Mouse (Mus musculus): Measurements from ENCODE around the gene Lipk. TPM values are rescaled to one million over a fixed set of nuclear protein-coding genes. Genes with fewer than 3 reads are reported as not detected.

Lipk gene
- polyA plus RNA-seq (2015; fragmentation: Nextera tagmentation; extraction: Ambion mirVana): not detected in 2 replicates

DNA sequence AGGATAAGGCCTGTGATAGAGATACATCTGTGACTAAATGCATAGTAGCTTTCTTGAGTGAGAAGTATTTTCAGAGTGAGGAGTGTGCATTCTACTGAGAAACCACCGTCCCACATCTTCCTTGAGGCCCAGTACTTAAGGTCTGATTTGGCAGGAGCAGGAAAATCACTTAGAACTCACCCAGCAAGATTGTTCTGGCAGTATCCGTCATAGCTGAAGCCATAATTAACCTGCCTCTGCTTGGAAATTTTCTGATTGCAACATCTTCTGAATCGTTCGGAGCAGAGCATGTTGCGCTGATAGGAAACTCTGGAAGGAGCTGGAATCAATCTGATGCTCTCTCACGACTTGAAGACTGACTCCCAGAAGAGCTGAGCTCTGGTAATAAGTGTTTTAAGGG is at the start of gene Lipk:
Gene Lipk, plus strand, starts transcription at position 289 of the 400 bp plus-strand sequence.
- ATAC-seq (ENCODE audit: low FRiP score): no peak
- Histone ChIP-seq H3K27me3 (replicated peaks) (no peaks in the 10 kb centered on the region), H3K4me3 (replicated peaks) (no peak within 1 kb of the TSS), H3K9ac (replicated peaks) (no peak within 1 kb of the TSS), H3K9me3 (replicated peaks) (no peaks in the 10 kb centered on the region), H3K4me1 (no peaks in the 10 kb centered on the region), H3K36me3 (no peaks in the 10 kb centered on the region), H3K4me2 (no peak within 1 kb of the TSS), H3K27ac (replicated peaks) (no peak within 1 kb of the TSS)
- 91% methylated on average over 6 of the region's 6 CpGs for WGBS

DNA sequence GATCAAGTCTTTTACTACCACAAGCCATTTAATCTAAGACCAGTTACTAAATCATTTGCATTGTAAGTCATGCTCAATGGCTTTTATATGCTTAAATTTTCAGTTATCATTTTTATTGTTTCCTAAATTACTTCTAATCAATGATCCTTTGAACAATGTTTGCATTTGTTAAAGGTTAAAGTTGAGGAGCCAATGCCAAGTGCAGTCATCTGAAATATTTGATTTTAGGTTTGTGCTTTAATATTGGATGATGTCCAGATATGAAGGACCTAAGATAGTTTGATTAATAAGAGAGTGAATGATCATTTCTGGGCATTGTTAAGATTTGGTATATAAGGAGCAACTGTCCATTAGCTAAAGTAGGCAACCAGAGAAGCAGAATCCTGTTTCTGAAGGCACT is 47.2 kb upstream of the Lipk start, which contains the start of gene Lipf:
Gene Lipf, plus strand, starts transcription at position 301 of the 400 bp plus-strand sequence.
- Histone ChIP-seq H3K27me3 (replicated peaks) (no peaks in the 10 kb centered on the region), H3K4me3 (replicated peaks) (no peak within 1 kb of the TSS), H3K27ac (replicated peaks) (no peak within 1 kb of the TSS), H3K4me2 (no peak within 1 kb of the TSS), H3K9me3 (replicated peaks) (no peaks in the 10 kb centered on the region), H3K9ac (replicated peaks) (no peak within 1 kb of the TSS), H3K4me1 (no peaks in the 10 kb centered on the region), H3K36me3 (no peaks in the 10 kb centered on the region)
- no peak for ATAC-seq (ENCODE audit: low FRiP score)

DNA sequence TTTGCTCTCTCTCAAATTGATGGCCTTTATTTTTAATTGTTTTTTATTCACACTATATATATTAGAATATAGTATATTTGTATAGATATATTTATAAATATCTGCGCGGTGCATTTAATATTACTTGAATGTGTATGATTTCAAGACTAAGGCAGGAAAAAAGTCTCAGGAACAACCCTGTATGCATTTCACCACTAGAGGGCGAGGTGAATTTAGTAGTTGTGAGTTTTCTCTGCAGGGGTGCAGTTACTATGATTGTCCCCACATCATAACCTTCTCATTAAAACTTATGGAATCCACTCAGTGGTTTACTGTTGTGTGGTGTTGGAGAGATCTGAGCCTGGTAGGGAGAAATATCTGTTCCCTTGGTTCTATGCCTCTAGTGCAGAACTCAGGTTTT is 29.1 kb upstream of the Lipk start:
- Histone ChIP-seq H3K36me3 (no peaks in the 10 kb centered on the region), H3K9me3 (replicated peaks) (no peaks in the 10 kb centered on the region), H3K9ac (replicated peaks) (no peak overlapping the region), H3K4me2 (no peak overlapping the region), H3K27ac (replicated peaks) (no peak overlapping the region), H3K4me1 (no peaks in the 10 kb centered on the region), H3K4me3 (replicated peaks) (no peak overlapping the region), H3K27me3 (replicated peaks) (no peaks in the 10 kb centered on the region)
- no peak for ATAC-seq (ENCODE audit: low FRiP score)
- WGBS: 60% methylated on average over 3 of the region's 3 CpGs

DNA sequence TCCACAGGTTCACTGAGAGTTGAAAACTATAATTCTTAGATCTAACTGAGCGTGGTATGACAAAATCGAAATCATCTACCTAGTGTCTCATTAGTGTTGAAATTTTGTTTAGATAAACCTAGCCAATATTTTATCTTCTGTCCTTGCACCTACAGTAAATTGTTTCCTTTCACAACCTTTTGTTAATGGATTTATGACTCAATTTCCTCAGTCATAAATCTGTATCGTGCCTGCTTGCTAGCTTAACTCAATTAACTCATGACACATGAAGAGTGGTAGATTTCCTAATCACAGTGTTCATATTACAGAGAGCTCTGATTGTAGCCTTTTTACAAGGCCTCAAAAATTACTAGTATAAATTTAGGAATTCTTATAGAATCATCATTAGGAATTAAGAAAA is 25.0 kb upstream of the Lipk start:
- WGBS: 81% methylated on average over 3 of the region's 3 CpGs
- no peak for ATAC-seq (ENCODE audit: low FRiP score)
- H3K27me3 ChIP-seq (replicated peaks): no peaks in the 10 kb centered on the region
- H3K9ac ChIP-seq (replicated peaks): no peak overlapping the region
- no peak overlapping the region for H3K4me2 ChIP-seq
- H3K27ac ChIP-seq (replicated peaks): no peak overlapping the region
- no peak overlapping the region for H3K4me3 ChIP-seq (replicated peaks)
- no peaks in the 10 kb centered on the region for H3K9me3 ChIP-seq (replicated peaks)
- H3K4me1 ChIP-seq: no peaks in the 10 kb centered on the region
- no peaks in the 10 kb centered on the region for H3K36me3 ChIP-seq

DNA sequence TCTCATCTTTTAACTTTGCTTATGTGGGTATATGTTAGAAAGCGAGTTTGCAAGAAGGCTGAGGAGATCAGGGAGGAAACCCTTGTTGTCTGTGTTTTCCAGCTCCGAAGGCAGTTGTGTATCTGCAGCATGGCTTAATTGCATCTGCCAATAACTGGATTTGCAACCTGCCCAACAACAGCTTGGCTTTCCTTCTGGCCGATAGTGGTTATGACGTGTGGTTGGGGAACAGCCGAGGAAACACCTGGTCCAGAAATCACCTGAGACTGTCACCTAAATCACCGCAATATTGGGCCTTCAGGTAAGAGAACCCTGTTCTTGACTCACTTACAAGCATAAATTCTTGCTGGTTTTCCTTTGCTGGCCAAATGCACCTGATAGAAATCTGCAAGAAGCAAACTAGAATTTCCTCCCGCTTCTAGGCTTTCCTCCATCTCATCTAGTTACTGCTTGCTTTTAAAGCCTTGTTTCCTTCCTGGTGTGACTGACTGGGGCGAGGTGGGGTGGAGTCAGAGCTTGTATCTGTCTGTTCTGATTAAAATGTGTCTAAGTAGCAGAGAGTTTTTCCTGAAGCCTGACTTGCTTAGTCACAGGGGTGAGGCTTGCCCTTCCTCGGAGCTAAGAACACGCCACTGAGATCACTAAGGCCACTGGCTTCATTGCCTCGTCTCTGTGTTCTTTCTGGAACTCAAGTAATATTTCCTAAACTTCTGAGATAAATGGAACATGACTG is 13.5 kb downstream of the Lipk start:
- WGBS: 89% methylated on average over 11 of the region's 11 CpGs

DNA sequence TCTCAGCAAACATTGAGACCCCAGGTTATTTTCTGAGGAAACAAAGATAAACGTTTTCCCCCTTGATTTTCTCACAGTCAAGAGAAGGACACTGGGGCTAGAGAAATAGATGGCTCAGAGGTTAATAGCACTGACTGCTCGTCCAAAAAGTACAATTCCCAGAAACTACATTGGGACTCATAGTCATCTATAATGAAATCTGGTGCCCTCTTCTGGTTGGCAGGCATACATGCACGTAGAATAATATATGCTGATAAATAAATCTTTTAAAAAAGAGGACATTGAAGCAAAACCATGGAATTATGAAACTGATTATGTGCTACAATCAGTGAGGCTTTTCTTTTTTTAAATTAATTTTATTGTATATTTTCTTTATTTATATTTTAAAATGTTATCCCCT is 14.7 kb downstream of the Lipk start:
- 61% methylated on average over 3 of the region's 3 CpGs for WGBS
- H3K4me1 ChIP-seq: no peaks in the 10 kb centered on the region
- H3K4me2 ChIP-seq: no peak overlapping the region
- no peaks in the 10 kb centered on the region for H3K9me3 ChIP-seq (replicated peaks)
- no peak for ATAC-seq (ENCODE audit: low FRiP score)
- H3K9ac ChIP-seq (replicated peaks): no peak overlapping the region
- no peaks in the 10 kb centered on the region for H3K27me3 ChIP-seq (replicated peaks)
- no peaks in the 10 kb centered on the region for H3K36me3 ChIP-seq
- no peak overlapping the region for H3K4me3 ChIP-seq (replicated peaks)
- no peak overlapping the region for H3K27ac ChIP-seq (replicated peaks)

More for the DNA sequence above, 13.5 kb downstream of the Lipk start:
- H3K4me2 ChIP-seq: no peak overlapping the region
- H3K9ac ChIP-seq (replicated peaks): no peak overlapping the region
- no peaks in the 10 kb centered on the region for H3K36me3 ChIP-seq
- H3K4me3 ChIP-seq (replicated peaks): no peak overlapping the region
- no peak for ATAC-seq (ENCODE audit: low FRiP score)
- no peaks in the 10 kb centered on the region for H3K4me1 ChIP-seq
- H3K9me3 ChIP-seq (replicated peaks): no peaks in the 10 kb centered on the region
- H3K27me3 ChIP-seq (replicated peaks): no peaks in the 10 kb centered on the region
- no peak overlapping the region for H3K27ac ChIP-seq (replicated peaks)

DNA sequence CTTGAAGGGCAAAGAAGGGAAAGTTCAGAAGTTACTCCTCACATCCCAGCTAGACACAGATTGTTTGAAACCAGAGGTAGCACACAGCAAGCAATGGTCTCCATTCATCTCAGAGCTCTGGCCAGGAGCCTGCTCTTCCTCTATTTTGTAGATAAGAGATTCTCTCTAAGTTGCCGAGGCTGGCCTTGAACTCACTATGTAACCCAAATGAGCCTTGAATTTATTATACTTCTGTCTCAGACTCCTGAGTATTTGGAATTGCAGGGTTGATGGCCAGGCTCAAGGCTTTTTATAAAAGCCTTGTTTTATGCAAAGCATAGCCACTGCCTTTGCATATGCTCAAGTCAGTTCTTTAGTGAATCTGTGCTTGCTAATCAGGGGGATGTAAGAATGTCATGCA is 31.6 kb downstream of the Lipk start:
- no peaks in the 10 kb centered on the region for H3K27me3 ChIP-seq (replicated peaks)
- H3K36me3 ChIP-seq: no peaks in the 10 kb centered on the region
- no peak for ATAC-seq (ENCODE audit: low FRiP score)
- H3K9ac ChIP-seq (replicated peaks): no peak overlapping the region
- WGBS: 83% methylated on average over 1 of the region's 1 CpGs
- no peaks in the 10 kb centered on the region for H3K9me3 ChIP-seq (replicated peaks)
- H3K4me1 ChIP-seq: no peaks in the 10 kb centered on the region
- H3K4me3 ChIP-seq (replicated peaks): no peak overlapping the region
- no peak overlapping the region for H3K4me2 ChIP-seq
- no peak overlapping the region for H3K27ac ChIP-seq (replicated peaks)

DNA sequence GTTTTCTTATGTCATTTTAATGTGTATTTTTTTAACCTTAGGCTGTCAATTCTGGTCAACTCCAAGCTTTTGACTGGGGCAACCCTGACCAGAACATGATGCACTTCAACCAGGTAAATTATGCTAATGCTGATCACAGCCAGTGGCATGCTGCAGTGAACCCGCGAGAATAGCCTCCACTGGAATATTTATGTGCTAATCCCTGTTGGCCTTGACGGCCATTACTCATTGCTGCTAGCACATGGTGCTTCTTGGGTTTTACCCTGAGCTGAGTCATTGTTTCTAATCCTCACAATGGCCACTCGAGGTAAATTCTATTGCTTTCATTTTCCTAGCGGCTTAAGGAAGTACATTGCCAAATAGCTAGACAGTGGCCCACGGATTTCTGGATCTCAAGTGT is 34.9 kb downstream of the Lipk start:
- Histone ChIP-seq H3K4me3 (replicated peaks) (no peak overlapping the region), H3K4me1 (no peaks in the 10 kb centered on the region), H3K27me3 (replicated peaks) (no peaks in the 10 kb centered on the region), H3K9me3 (replicated peaks) (no peaks in the 10 kb centered on the region), H3K9ac (replicated peaks) (no peak overlapping the region), H3K4me2 (no peak overlapping the region), H3K36me3 (no peaks in the 10 kb centered on the region), H3K27ac (replicated peaks) (no peak overlapping the region)
- ATAC-seq (ENCODE audit: low FRiP score): no peak
- WGBS: 45% methylated on average over 6 of the region's 6 CpGs

DNA sequence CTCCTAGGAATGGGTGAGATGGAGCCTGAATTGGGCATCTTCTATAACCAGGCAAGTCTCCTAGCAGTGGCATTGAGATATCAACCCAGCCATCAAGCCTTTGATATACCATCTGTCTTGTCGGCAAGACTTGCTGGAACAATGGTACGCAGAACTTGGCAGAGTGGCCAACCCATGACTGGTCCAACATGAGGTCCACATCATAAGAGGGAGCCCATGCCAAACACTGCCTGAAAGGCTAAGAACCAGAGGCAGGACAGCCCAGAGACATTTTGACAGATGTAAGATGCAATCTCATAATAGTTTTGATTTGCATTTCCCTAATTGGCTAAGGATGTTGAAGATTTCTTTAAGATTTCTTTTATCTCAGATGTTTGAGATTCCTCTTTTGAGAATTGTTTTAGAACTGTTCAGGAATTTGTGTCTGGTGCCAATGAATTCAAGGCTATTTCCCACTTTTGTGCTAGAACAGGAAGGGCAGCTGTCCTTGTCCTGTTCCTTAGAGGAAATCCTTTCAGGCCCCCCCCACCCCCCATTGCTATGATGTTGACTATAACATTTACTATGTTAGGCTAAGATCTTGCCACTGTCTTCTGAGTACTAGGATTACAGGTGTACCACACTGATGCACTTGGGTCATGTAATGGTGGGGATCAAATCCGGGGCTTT is 41.4 kb downstream of the Lipk start:
- Histone ChIP-seq H3K9me3 (replicated peaks) (no peaks in the 10 kb centered on the region), H3K4me1 (no peaks in the 10 kb centered on the region), H3K4me2 (no peak overlapping the region), H3K27ac (replicated peaks) (no peak overlapping the region), H3K9ac (replicated peaks) (no peak overlapping the region), H3K4me3 (replicated peaks) (no peak overlapping the region), H3K27me3 (replicated peaks) (no peaks in the 10 kb centered on the region), H3K36me3 (no peaks in the 10 kb centered on the region)
- no peak for ATAC-seq (ENCODE audit: low FRiP score)
- 95% methylated on average over 3 of the region's 3 CpGs for WGBS

DNA sequence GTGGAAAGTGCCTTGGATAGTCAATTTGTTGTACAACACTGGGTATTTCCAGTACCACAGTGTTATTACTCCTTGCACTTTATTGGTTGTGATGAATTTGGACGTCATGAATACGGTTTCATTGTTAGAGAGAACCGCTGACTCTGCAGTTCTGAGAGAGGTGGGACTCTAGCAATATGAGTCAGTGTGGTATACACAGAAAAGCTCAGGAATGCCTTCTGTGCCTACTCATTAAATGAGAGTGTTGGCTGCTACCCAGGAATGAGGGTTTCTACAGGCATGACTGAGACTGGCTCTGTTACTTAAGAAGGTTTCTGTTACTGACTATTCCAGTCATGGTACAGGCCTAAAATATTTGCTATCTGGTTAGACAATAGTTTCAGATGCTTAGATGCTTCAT is 43.4 kb downstream of the Lipk start:
- Histone ChIP-seq H3K4me1 (no peaks in the 10 kb centered on the region), H3K9me3 (replicated peaks) (no peaks in the 10 kb centered on the region), H3K36me3 (no peaks in the 10 kb centered on the region), H3K4me2 (no peak overlapping the region), H3K4me3 (replicated peaks) (no peak overlapping the region), H3K27me3 (replicated peaks) (no peaks in the 10 kb centered on the region), H3K27ac (replicated peaks) (no peak overlapping the region), H3K9ac (replicated peaks) (no peak overlapping the region)
- ATAC-seq (ENCODE audit: low FRiP score): no peak
- WGBS: 85% methylated on average over 3 of the region's 3 CpGs

DNA sequence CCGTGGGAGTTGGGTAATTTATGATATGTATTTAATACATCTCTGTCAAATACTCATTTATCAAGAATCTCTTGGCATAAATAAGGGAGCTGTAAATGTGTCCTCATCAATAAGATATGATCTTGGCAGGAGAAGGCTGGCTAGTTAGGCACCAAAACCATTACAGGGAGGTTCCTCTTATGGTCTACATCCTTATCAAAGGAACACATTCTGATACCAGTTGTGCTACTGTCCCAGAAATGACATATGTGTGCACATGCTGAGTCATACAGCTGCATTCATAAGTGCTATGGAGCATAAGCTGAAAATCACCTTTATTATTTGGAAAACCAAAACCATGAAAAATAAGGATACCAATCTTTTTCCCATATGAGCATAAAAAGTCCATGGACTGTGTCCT is 55.5 kb downstream of the Lipk start:
- H3K9ac ChIP-seq (replicated peaks): no peak overlapping the region
- no peaks in the 10 kb centered on the region for H3K36me3 ChIP-seq
- H3K9me3 ChIP-seq (replicated peaks): no peaks in the 10 kb centered on the region
- WGBS: 55% methylated on average over 1 of the region's 1 CpGs
- no peak overlapping the region for H3K4me2 ChIP-seq
- H3K27ac ChIP-seq (replicated peaks): no peak overlapping the region
- H3K4me1 ChIP-seq: no peaks in the 10 kb centered on the region
- no peak for ATAC-seq (ENCODE audit: low FRiP score)
- H3K4me3 ChIP-seq (replicated peaks): no peak overlapping the region
- H3K27me3 ChIP-seq (replicated peaks): no peaks in the 10 kb centered on the region

DNA sequence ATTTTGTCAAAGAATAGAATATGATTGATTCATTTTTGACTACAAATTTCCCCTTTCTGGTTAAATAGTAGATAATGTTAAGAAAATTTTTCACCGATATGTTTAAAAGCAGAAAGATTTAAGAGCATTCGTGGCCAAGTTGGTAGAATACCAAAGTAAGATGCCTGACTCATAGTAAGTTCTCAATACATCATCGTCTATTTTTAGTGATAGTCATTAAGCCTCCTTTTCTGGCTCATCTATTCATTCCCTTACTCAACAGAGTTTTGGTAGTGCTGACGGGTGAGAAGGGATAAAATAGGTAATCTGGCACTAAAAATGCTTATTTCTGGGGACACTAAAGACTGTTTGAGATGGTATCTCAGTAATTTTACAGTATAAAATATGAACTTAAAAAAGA is 56.0 kb downstream of the Lipk start:
- no peak overlapping the region for H3K27ac ChIP-seq (replicated peaks)
- no peaks in the 10 kb centered on the region for H3K4me1 ChIP-seq
- no peak for ATAC-seq (ENCODE audit: low FRiP score)
- 91% methylated on average over 4 of the region's 4 CpGs for WGBS
- no peaks in the 10 kb centered on the region for H3K27me3 ChIP-seq (replicated peaks)
- H3K9ac ChIP-seq (replicated peaks): no peak overlapping the region
- no peak overlapping the region for H3K4me2 ChIP-seq
- H3K36me3 ChIP-seq: no peaks in the 10 kb centered on the region
- H3K9me3 ChIP-seq (replicated peaks): no peaks in the 10 kb centered on the region
- H3K4me3 ChIP-seq (replicated peaks): no peak overlapping the region

Measured in neural tube, embryonic 15.5 days (tissue).